In the genomic region with DNA sequence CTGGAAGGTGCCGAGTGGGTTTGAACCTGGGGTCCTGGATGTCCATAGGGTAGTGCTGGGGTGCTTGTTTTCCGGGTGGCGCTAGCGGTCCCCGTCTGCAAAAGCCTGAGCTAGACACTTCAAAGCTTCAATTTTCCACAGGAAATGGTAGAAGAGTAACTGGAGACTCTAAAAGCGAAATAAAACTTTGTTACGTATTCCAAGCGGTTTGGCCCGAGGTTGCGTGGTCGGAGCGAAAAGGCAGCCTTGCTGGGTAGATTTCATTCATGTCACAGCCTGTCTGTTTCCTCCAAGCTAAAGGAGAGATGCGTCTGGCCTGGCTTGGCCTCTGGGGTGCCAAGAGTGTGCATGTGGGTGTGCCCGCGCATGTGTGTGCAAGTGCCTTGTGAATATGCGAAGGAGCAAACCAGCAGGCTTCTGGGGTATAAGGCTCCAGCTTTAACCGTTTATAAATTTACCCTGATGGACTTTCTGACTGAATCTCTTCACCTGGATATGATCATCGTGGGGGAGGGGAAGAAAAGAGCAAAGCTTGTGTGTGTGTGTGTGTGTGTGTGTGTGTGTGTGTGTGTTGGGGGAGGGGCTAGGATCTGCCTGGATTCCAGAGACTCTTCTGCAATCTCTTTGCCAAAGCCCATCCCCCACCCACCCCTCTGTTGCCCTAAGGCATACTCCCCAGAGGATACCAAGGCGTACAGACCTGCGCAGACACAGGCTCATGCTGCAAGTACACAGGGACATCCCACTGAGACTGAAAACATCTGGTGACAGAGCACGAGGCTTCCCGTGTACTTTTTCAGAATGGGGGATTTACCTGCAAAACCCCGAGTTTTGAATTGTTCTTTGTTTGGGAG, we compare ENCODE assay signal across 9 mouse cellular contexts. TPM values are rescaled to one million over a fixed set of nuclear protein-coding genes. Genes with fewer than 3 reads are reported as not detected.
DNase-seq lines count a peak whose midpoint lies in the region; ATAC-seq lines count a peak whose summit lies in the region.
"Had no signal": no experiment of that assay in that cellular context is flagged by ENCODE, and none has a peak within 500 bp of the region (broad histone marks: within the 10 kb centered on the region; RNA-seq: fewer than 3 reads in every experiment).

No protein-coding gene starts in this region.

- DNase-seq in liver, result peak; percentile 4
- DNase-seq in liver, embryonic 11.5 days (ENCODE audit: low spot score), result no peak
- DNase-seq in cerebellum, adult 9-11 months, result peak; percentile 20
- DNase-seq in adrenal gland, adult 2 months, result no peak
- DNase-seq in right cerebral cortex, adult 18-20 months, result no peak
- DNase-seq in right cerebral cortex, adult 2 months (ENCODE audit: low spot score in 2 of 2), result no peak

- no peaks in the 10 kb centered on the region for H3K36me3 ChIP-seq in liver, embryonic 11.5 days (ENCODE audit: control insufficient read depth, insufficient read depth, low read length)
- no peaks in the 10 kb centered on the region for H3K36me3 ChIP-seq in hindbrain, embryonic 12.5 days
- no peaks in the 10 kb centered on the region for H3K36me3 ChIP-seq in neural tube, embryonic 13.5 days

- H3K4me3 ChIP-seq in liver, embryonic 11.5 days (ENCODE audit: low read depth, low read length), result no peak overlapping the region
- peak overlapping the region; percentile 48 for H3K4me3 ChIP-seq in hindbrain, embryonic 12.5 days
- H3K4me3 ChIP-seq in neural tube, embryonic 13.5 days, result peak overlapping the region; percentile 62

- no peak overlapping the region for H3K4me2 ChIP-seq in liver, embryonic 11.5 days
- H3K4me2 ChIP-seq in hindbrain, embryonic 12.5 days (replicated peaks), result peak overlapping the region; percentile 91
- peak overlapping the region; percentile 99 for H3K4me2 ChIP-seq in neural tube, embryonic 13.5 days

- 59% methylated on average over 23 of the region's 23 CpGs for WGBS in liver, embryonic 11.5 days
- WGBS in hindbrain, embryonic 12.5 days, result 40% methylated on average over 23 of the region's 23 CpGs
- 45% methylated on average over 23 of the region's 23 CpGs for WGBS in neural tube, embryonic 13.5 days

- ATAC-seq in liver, embryonic 11.5 days (replicated peaks; ENCODE audit: low FRiP score), result no peak
- no peak for ATAC-seq in hindbrain, embryonic 12.5 days (ENCODE audit: low FRiP score)
- ATAC-seq in neural tube, embryonic 13.5 days (ENCODE audit: low read depth), result no peak

- H3K27ac ChIP-seq in liver, embryonic 11.5 days (ENCODE audit: low read depth, low read length), result no peak overlapping the region
- no peak overlapping the region for H3K27ac ChIP-seq in hindbrain, embryonic 12.5 days
- H3K27ac ChIP-seq in neural tube, embryonic 13.5 days (replicated peaks), result no peak overlapping the region
- H3K27ac ChIP-seq: liver, embryonic 14.5 days had no signal

- H3K4me1 ChIP-seq in liver, embryonic 11.5 days (replicated peaks; ENCODE audit: control insufficient read depth, insufficient read depth, low read length), result no peaks in the 10 kb centered on the region
- peaks cover 29% of the 10 kb centered on the region for H3K4me1 ChIP-seq in hindbrain, embryonic 12.5 days
- peaks cover 41% of the 10 kb centered on the region for H3K4me1 ChIP-seq in neural tube, embryonic 13.5 days (replicated peaks)

- no peaks in the 10 kb centered on the region for H3K9me3 ChIP-seq in liver, embryonic 11.5 days (ENCODE audit: control insufficient read depth, low read length)
- H3K9me3 ChIP-seq in hindbrain, embryonic 12.5 days (replicated peaks), result no peaks in the 10 kb centered on the region
- no peaks in the 10 kb centered on the region for H3K9me3 ChIP-seq in neural tube, embryonic 13.5 days

- peaks cover 29% of the 10 kb centered on the region for H3K27me3 ChIP-seq in liver, embryonic 11.5 days (replicated peaks; ENCODE audit: control insufficient read depth, insufficient read depth, low read length)
- peaks cover 9% of the 10 kb centered on the region for H3K27me3 ChIP-seq in hindbrain, embryonic 12.5 days
- H3K27me3 ChIP-seq in neural tube, embryonic 13.5 days, result peaks cover 15% of the 10 kb centered on the region; the same call in 1 of the 2 replicates

- no peak overlapping the region for H3K9ac ChIP-seq in liver, embryonic 11.5 days (ENCODE audit: low read depth, low read length)
- H3K9ac ChIP-seq in hindbrain, embryonic 12.5 days, result peak overlapping the region; percentile 24; the same call in 1 of the 2 replicates
- peak overlapping the region; percentile 82 for H3K9ac ChIP-seq in neural tube, embryonic 13.5 days
- H3K9ac ChIP-seq: liver, embryonic 14.5 days had no signal

RNA-seq across cellular contexts. Expression of a gene that starts 2.9 kb away (rescaled TPM):
- polyA plus RNA-seq in liver, embryonic 11.5 days (2014; fragmentation: Nextera tagmentation; extraction: Ambion mirVana), result 0.51 and 0.88 TPM in 2 replicates
- polyA plus RNA-seq in hindbrain, embryonic 12.5 days (2016; fragmentation: Nextera tagmentation; extraction: Ambion mirVana), result 11.2 and 13.9 TPM in 2 replicates
- polyA plus RNA-seq in neural tube, embryonic 13.5 days (2015; fragmentation: Nextera tagmentation; extraction: Ambion mirVana), result 13.5 and 14.4 TPM in 2 replicates
- 1 to 10 TPM; 5.7 to 10.0 TPM for total RNA-seq in adrenal gland, adult 2 months (2021)
- 12.7 and 14.6 TPM in 2 replicates for polyA plus RNA-seq in adrenal gland, adult 2 months (2012; rRNA removed)

Comparison
In these comparisons a context has a peak if more than half of its experiments do, and no peak if none do; other contexts are left out.
1. DNase-seq: peak in liver (single experiment) and cerebellum, adult 9-11 months (single experiment); none in liver, embryonic 11.5 days (single experiment), adrenal gland, adult 2 months (single experiment), right cerebral cortex, adult 18-20 months (single experiment) and right cerebral cortex, adult 2 months (0 of 2).